Mouse (Mus musculus) limb, embryonic 11.5 days (tissue): Measurements from ENCODE around the gene Gm11563. TPM values are rescaled to one million over a fixed set of nuclear protein-coding genes. Genes with fewer than 3 reads are reported as not detected.
"Not testable (repeated sequence)": the region's sequence is repeated elsewhere in the genome, so short reads cannot be mapped to it uniquely, and the experiment has no call there.

Experiments used
- ATAC-seq: fragments of 200-750 bp; cut with Nextera tagmentation; 2 replicates; pipeline ENCODE4 v1.8.0; 2017; ENCODE audit warnings: low read depth; ENCODE audit not compliant: insufficient number of reproducible peaks, low FRiP score, low TSS enrichment
- DNase-seq: peaks from one replicate; pipeline ENCODE4 v3.0.0-alpha.2; 2015; ENCODE audit warnings: low spot score
- H3K27ac ChIP-seq: fragments of 300-500 bp; sonication (generic); replicated peaks from 2 replicates; pipeline ENCODE4 v1.5.1; 2014; ENCODE audit warnings: low read depth, mild to moderate bottlenecking, low read length
- H3K27me3 ChIP-seq: fragments of 300-500 bp; sonication (generic); 2 replicates; pipeline ENCODE4 v1.6.1; 2014; ENCODE audit warnings: mild to moderate bottlenecking, low read length, mixed read lengths; ENCODE audit not compliant: control insufficient read depth, insufficient read depth
- H3K36me3 ChIP-seq: fragments of 300-500 bp; sonication (generic); 2 replicates; pipeline ENCODE4 v1.6.1; 2014; ENCODE audit warnings: mild to moderate bottlenecking, low read length, moderate library complexity, mixed read lengths; ENCODE audit not compliant: control insufficient read depth, insufficient read depth
- H3K4me1 ChIP-seq: fragments of 300-500 bp; sonication (generic); 2 replicates; pipeline ENCODE4 v1.6.1; 2014; ENCODE audit warnings: low read length, mixed read lengths; ENCODE audit not compliant: control insufficient read depth, insufficient read depth
- H3K4me2 ChIP-seq: fragments of 300-500 bp; sonication (generic); 2 replicates; pipeline ENCODE4 v1.6.1; 2014; ENCODE audit warnings: low read depth, mild to moderate bottlenecking, moderate library complexity; ENCODE audit not compliant: severe bottlenecking
- H3K4me3 ChIP-seq: fragments of 300-500 bp; sonication (generic); 2 replicates; pipeline ENCODE4 v1.5.1; 2014; ENCODE audit warnings: low read depth, low read length
- H3K9ac ChIP-seq: fragments of 300-500 bp; sonication (generic); 2 replicates; pipeline ENCODE4 v1.6.1; 2014; ENCODE audit warnings: mild to moderate bottlenecking, low read length
- H3K9me3 ChIP-seq: fragments of 300-500 bp; sonication (generic); 2 replicates; pipeline ENCODE4 v1.6.1; 2016; ENCODE audit warnings: low read length; ENCODE audit not compliant: control insufficient read depth
- WGBS: fragments of 180-500 bp; shearing (Covaris S2); extraction: QIAGEN DNeasy Blood & Tissue Kit; methylation state at CpG from one replicate; pipeline ENCODE4 v1.1.7; 2014; 5-methylcytosine and 5-hydroxymethylcytosine counted together
- polyA plus RNA-seq: library from polyadenylated mRNA; unstranded; fragments of >200 nt; fragmentation: Nextera tagmentation; extraction: Ambion mirVana; gene quantifications from 2 replicates; pipeline ENCODE4 v1.2.1, GENCODE M21; 2014

The Gm11563 gene
- polyA plus RNA-seq, 1 experiment from 2014 or later, result not detected

DNA sequence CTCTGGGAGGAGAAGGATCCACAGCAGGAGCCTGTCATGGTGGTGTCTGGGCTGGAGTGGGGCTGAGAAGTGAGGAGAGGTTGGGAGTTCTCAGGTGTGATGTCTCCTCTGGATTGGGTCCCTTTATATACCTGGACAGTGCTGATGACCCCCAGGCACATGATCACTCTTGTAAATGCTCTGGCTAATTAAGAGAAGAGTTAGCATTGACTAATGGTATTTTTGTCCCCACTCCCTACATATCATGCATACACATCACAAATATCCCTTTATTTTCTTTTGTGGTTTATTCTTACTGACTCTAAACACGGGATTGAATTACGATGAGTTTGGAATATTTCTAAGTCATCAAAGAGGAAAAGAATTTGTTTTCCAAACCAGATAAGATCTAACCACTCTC is 38.4 kb downstream of the Gm11563 start, which contains the start of gene Gm11562:
Gene Gm11562, minus strand, starts transcription at position 101 of the 400 bp plus-strand sequence.
- whole genome bisulfite sequencing, result 85% methylated on average over 2 of the region's 2 CpGs
- DNase-seq (no peak), ATAC-seq (no peak)
- Histone ChIP-seq H3K27ac (no peak within 1 kb of the TSS), H3K4me1 (no peaks in the 10 kb centered on the region), H3K4me3 (no peak within 1 kb of the TSS), H3K36me3 (no peaks in the 10 kb centered on the region), H3K9ac (no peak within 1 kb of the TSS), H3K27me3 (no peaks in the 10 kb centered on the region), H3K9me3 (no peaks in the 10 kb centered on the region), H3K4me2 (no peak within 1 kb of the TSS)

DNA sequence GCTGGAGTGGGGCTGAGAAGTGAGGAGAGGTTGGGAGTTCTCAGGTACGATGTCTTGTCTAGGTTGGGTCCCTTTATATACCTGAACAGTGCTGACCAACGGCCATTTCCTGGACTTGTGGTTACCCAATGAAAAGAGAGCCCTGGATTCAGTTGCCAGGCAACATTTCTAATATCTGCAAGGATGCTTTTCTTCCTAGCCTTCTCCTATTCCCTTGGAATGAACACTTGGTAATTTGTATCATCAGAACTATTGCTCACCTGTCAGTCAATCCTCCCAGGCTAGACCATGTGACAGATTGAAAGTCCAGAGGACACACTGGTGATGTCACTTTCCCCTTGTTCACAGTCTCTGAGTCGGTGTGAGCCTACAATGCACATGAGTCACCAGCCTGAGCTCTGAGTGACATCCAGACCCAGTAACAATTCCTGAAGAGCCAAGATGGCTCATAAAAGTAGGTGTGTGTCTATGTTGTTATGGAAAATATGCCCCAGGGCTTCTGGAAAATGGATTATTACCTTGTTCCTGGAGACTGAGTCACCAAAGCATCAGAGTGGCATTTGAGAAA is 43.9 kb downstream of the Gm11563 start, which contains the start of gene Krtap2-4:
Gene Krtap2-4, minus strand, starts transcription at position 51 of the 568 bp plus-strand sequence.
- 81% methylated on average over 3 of the region's 3 CpGs for WGBS
- Histone ChIP-seq H3K4me3 (no peak within 1 kb of the TSS), H3K9ac (no peak within 1 kb of the TSS), H3K4me2 (no peak within 1 kb of the TSS), H3K4me1 (no peaks in the 10 kb centered on the region), H3K36me3 (no peaks in the 10 kb centered on the region), H3K27me3 (no peaks in the 10 kb centered on the region), H3K9me3 (no peaks in the 10 kb centered on the region), H3K27ac (no peak within 1 kb of the TSS)
- no peak for DNase-seq
- ATAC-seq, result no peak

DNA sequence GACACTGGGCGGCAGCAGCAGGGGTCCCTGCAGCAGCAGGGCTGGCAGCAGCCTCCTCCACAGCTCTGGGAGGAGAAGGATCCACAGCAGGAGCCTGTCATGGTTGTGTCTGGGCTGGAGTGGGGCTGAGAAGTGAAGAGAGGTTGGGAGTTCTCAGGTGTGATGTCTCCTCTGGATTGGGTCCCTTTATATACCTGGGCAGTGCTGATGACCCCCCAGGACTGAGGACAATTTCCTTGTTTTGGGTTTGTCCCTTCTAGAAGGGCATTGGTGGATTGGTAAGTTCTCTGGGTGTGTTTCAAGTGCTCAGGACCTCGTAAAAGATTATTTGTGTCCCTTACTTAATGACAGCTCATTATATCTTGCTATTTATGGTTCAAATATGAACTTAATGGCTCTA is 48.7 kb downstream of the Gm11563 start, which contains the start of gene Gm11937:
Gene Gm11937, minus strand, starts transcription at position 101 of the 400 bp plus-strand sequence.
- not testable (repeated sequence) for DNase-seq, H3K4me1 ChIP-seq, H3K9ac ChIP-seq, H3K27me3 ChIP-seq, ATAC-seq, H3K36me3 ChIP-seq, H3K4me3 ChIP-seq, H3K9me3 ChIP-seq, H3K4me2 ChIP-seq, H3K27ac ChIP-seq
- WGBS, result 54% methylated on average over 1 of the region's 2 CpGs

DNA sequence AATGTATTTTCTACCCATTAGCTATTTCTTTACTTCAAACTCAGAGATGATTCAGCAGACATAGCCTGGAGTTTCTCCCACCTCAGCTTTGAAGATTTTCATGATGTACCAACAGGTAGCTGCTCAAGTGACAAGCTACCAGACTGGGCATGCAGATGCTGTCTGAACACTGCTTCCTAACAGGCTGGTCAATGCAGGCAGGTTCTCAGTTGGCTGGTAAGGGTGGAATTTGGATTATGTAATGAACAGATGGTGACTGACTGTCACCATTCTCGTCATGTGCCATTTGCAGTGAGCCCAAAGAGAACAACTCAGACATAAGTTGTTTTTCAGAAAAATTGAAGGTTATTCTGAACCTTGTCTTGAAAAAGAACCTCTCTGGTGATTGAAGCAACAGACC is 49.6 kb downstream of the Gm11563 start:
- no peaks in the 10 kb centered on the region for H3K4me1 ChIP-seq
- no peak overlapping the region for H3K4me2 ChIP-seq
- H3K27ac ChIP-seq, result no peak overlapping the region
- DNase-seq, result no peak
- H3K9me3 ChIP-seq, result no peaks in the 10 kb centered on the region
- no peak overlapping the region for H3K4me3 ChIP-seq
- H3K27me3 ChIP-seq, result no peaks in the 10 kb centered on the region
- no peak for ATAC-seq
- no peak overlapping the region for H3K9ac ChIP-seq
- no peaks in the 10 kb centered on the region for H3K36me3 ChIP-seq
- 70% methylated on average over 1 of the region's 1 CpGs for WGBS

Other genes with a start within 250 kb of the Gm11563 start
- not detected in 2 replicates for gene Krt12, start 236.7 kb downstream of the Gm11563 start, polyA plus RNA-seq
- gene Krt20, start 220.8 kb downstream of the Gm11563 start, polyA plus RNA-seq, result 0.32 and 0.44 TPM in 2 replicates
- 0.24 and 0.35 TPM in 2 replicates for gene Krt23, start 165.8 kb downstream of the Gm11563 start, polyA plus RNA-seq
- 0.12 TPM in 1 of 2 replicates, not detected in the other for gene Krt39, start 137.6 kb downstream of the Gm11563 start, polyA plus RNA-seq
- not detected in 2 replicates for gene Krt40, start 115.8 kb downstream of the Gm11563 start, polyA plus RNA-seq
- not detected in 2 replicates for gene Krtap3-3, start 108.1 kb downstream of the Gm11563 start, polyA plus RNA-seq
- not detected in 2 replicates for gene Krtap3-2, start 102.1 kb downstream of the Gm11563 start, polyA plus RNA-seq
- gene Gm11939, start 99.5 kb downstream of the Gm11563 start, polyA plus RNA-seq, result not detected in 2 replicates
- not detected in 2 replicates for gene Krtap3-1, start 92.3 kb downstream of the Gm11563 start, polyA plus RNA-seq
- gene Krtap1-5, start 77.9 kb downstream of the Gm11563 start, polyA plus RNA-seq, result not detected in 2 replicates
- gene Krtap1-4, start 75.3 kb downstream of the Gm11563 start, polyA plus RNA-seq, result not detected in 2 replicates
- gene Krtap1-3, start 67.6 kb downstream of the Gm11563 start, polyA plus RNA-seq, result not detected in 2 replicates
- not detected in 2 replicates for gene Krtap9-3, start 60.9 kb downstream of the Gm11563 start, polyA plus RNA-seq
- not detected in 2 replicates for gene Gm11938, start 55.7 kb downstream of the Gm11563 start, polyA plus RNA-seq
- not detected in 2 replicates for gene Gm11937, start 48.8 kb downstream of the Gm11563 start, polyA plus RNA-seq
- not detected in 2 replicates for gene Krtap2-4, start 44.1 kb downstream of the Gm11563 start, polyA plus RNA-seq
- not detected in 2 replicates for gene Gm11562, start 38.5 kb downstream of the Gm11563 start, polyA plus RNA-seq
- not detected in 2 replicates for gene Krtap4-1, start 30.7 kb downstream of the Gm11563 start, polyA plus RNA-seq
- not detected in 2 replicates for gene Krtap4-2, start 23.9 kb downstream of the Gm11563 start, polyA plus RNA-seq
- gene Krtap4-7, start 14.9 kb downstream of the Gm11563 start, polyA plus RNA-seq, result not detected in 2 replicates
- not detected in 2 replicates for gene Gm11555, start 8.7 kb downstream of the Gm11563 start, polyA plus RNA-seq
- not detected in 2 replicates for gene Krtap4-6, start 7.0 kb upstream of the Gm11563 start, polyA plus RNA-seq
- not detected in 2 replicates for gene Gm14190, start 31.8 kb upstream of the Gm11563 start, polyA plus RNA-seq
- not detected in 2 replicates for gene Gm14180, start 75.3 kb upstream of the Gm11563 start, polyA plus RNA-seq
- gene Gm11595, start 114.0 kb upstream of the Gm11563 start, polyA plus RNA-seq, result not detected in 2 replicates
- gene Krtap4-8, start 121.7 kb upstream of the Gm11563 start, polyA plus RNA-seq, result not detected in 2 replicates
- not detected in 2 replicates for gene Krtap4-9, start 126.2 kb upstream of the Gm11563 start, polyA plus RNA-seq
- not detected in 2 replicates for gene Gm11596, start 134.5 kb upstream of the Gm11563 start, polyA plus RNA-seq
- gene Gm11569, start 140.0 kb upstream of the Gm11563 start, polyA plus RNA-seq, result not detected in 2 replicates
- not detected in 2 replicates for gene Gm11554, start 145.5 kb upstream of the Gm11563 start, polyA plus RNA-seq
- gene Krtap4-13, start 150.9 kb upstream of the Gm11563 start, polyA plus RNA-seq, result not detected in 2 replicates
- not detected in 2 replicates for gene Gm11564, start 156.7 kb upstream of the Gm11563 start, polyA plus RNA-seq
- not detected in 2 replicates for gene 2300003K06Rik, start 179.1 kb upstream of the Gm11563 start, polyA plus RNA-seq
- gene Krtap4-16, start 192.6 kb upstream of the Gm11563 start, polyA plus RNA-seq, result not detected in 2 replicates
- gene Gm11568, start 199.0 kb upstream of the Gm11563 start, polyA plus RNA-seq, result not detected in 2 replicates
- not detected in 2 replicates for gene Gm11559, start 205.5 kb upstream of the Gm11563 start, polyA plus RNA-seq
- gene Krtap9-1, start 214.4 kb upstream of the Gm11563 start, polyA plus RNA-seq, result not detected in 2 replicates
- gene Gm11567, start 220.2 kb upstream of the Gm11563 start, polyA plus RNA-seq, result not detected in 2 replicates
- gene Krtap31-1, start 249.0 kb upstream of the Gm11563 start, polyA plus RNA-seq, result not detected in 2 replicates